Mouse (Mus musculus) liver, embryonic 11.5 days (tissue): ENCODE results near the gene Scube3. TPM values are rescaled to one million over a fixed set of nuclear protein-coding genes. Genes with fewer than 3 reads are reported as not detected.

Source experiments
- ATAC-seq: fragments of 200-750 bp; cut with Nextera tagmentation; replicated peaks from 2 replicates; pipeline ENCODE4 v1.8.0; 2017; ENCODE audit warnings: moderate number of reproducible peaks, mild to moderate bottlenecking, moderate TSS enrichment, moderate library complexity; ENCODE audit not compliant: low FRiP score
- DNase-seq: peaks from one replicate; pipeline ENCODE4 v3.0.0-alpha.2; 2017; ENCODE audit warnings: low spot score
- H3K27ac ChIP-seq: fragments of 300-500 bp; sonication (generic); 2 replicates; pipeline ENCODE4 v1.5.1; 2014; ENCODE audit warnings: mild to moderate bottlenecking, low read depth, low read length, control low read depth
- H3K27me3 ChIP-seq: fragments of 300-500 bp; sonication (generic); replicated peaks from 2 replicates; pipeline ENCODE4 v1.6.1; 2014; ENCODE audit warnings: low read length, mixed read lengths; ENCODE audit not compliant: control insufficient read depth, insufficient read depth
- H3K36me3 ChIP-seq: fragments of 300-500 bp; sonication (generic); 2 replicates; pipeline ENCODE4 v1.6.1; 2014; ENCODE audit warnings: mild to moderate bottlenecking, low read length, moderate library complexity, mixed read lengths; ENCODE audit not compliant: control insufficient read depth, insufficient read depth
- H3K4me1 ChIP-seq: fragments of 300-500 bp; sonication (generic); replicated peaks from 2 replicates; pipeline ENCODE4 v1.6.1; 2014; ENCODE audit warnings: low read length, mixed read lengths; ENCODE audit not compliant: control insufficient read depth, insufficient read depth
- H3K4me2 ChIP-seq: fragments of 300-500 bp; sonication (generic); 2 replicates; pipeline ENCODE4 v1.6.1; 2014; ENCODE audit warnings: mild to moderate bottlenecking, control low read depth, moderate library complexity
- H3K4me3 ChIP-seq: fragments of 300-500 bp; sonication (generic); 2 replicates; pipeline ENCODE4 v1.5.1; 2014; ENCODE audit warnings: low read depth, low read length, control low read depth
- H3K9ac ChIP-seq: fragments of 300-500 bp; sonication (generic); 2 replicates; pipeline ENCODE4 v1.6.1; 2014; ENCODE audit warnings: low read depth, low read length, control low read depth
- H3K9me3 ChIP-seq: fragments of 300-500 bp; sonication (generic); 2 replicates; pipeline ENCODE4 v1.6.1; 2016; ENCODE audit warnings: low read length, inconsistent platforms, mixed read lengths; ENCODE audit not compliant: control insufficient read depth
- WGBS: fragments of 180-500 bp; shearing (Covaris S2); extraction: QIAGEN DNeasy Blood & Tissue Kit; methylation state at CpG from one replicate; pipeline ENCODE4 v1.1.7; 2014; 5-methylcytosine and 5-hydroxymethylcytosine counted together
- polyA plus RNA-seq: library from polyadenylated mRNA; unstranded; fragments of >200 nt; fragmentation: Nextera tagmentation; extraction: Ambion mirVana; gene quantifications from 2 replicates; pipeline ENCODE4 v1.2.1, GENCODE M21; 2014

Gene Scube3
- polyA plus RNA-seq, 1 experiment from 2014 or later: 2.6 TPM

DNA sequence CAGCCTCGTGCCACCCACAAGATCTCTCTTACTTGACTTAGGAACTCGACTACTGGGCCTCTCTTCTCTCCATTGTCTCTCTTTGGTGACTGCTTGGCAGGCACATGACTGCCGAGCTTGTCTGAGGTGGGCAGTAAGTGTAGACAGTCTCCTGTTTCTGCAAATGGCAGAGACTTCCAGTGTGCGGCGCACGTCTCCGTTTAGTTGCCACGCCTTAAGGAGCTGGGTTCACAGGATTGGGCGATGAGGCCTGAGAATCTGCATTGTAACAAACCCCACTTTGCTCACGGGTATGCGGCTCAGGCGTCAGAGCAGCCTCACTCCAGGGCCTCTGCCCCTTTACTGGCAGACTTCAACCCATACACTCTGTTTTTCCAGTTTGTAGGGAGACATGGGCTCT, 8.5 kb downstream of the Scube3 start:
- no peaks in the 10 kb centered on the region for H3K36me3 ChIP-seq
- ATAC-seq (no peak), DNase-seq (no peak)
- H3K9ac ChIP-seq: no peak overlapping the region
- peaks cover 16% of the 10 kb centered on the region for H3K4me1 ChIP-seq
- no peak overlapping the region for H3K27ac ChIP-seq
- no peaks in the 10 kb centered on the region for H3K9me3 ChIP-seq
- no peak overlapping the region for H3K4me3 ChIP-seq
- no peak overlapping the region for H3K4me2 ChIP-seq
- H3K27me3 ChIP-seq: peaks cover 31% of the 10 kb centered on the region
- 67% methylated on average over 12 of the region's 12 CpGs for WGBS

DNA sequence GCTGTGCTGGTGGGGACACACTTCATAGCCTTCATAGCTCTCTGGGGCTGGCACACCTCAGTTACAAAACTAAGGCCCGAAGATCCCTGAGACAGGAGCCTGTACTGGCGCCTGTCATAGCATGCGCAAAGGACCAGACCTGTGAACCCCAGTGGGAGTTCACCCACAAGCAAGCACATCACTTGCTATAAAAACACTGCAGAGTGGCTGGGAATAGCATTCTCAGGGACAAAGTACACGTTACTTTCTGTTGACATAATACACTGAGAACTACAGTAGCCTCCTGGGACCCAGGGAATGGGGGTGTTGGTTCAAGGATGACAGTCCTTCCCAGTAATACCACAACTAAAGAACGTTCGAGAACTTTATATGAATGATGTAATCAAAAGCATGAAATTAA, 11.2 kb downstream of the Scube3 start:
- Histone ChIP-seq H3K4me3 (no peak overlapping the region), H3K27ac (no peak overlapping the region), H3K9me3 (no peaks in the 10 kb centered on the region), H3K4me1 (no peaks in the 10 kb centered on the region), H3K27me3 (peaks cover 19% of the 10 kb centered on the region), H3K36me3 (no peaks in the 10 kb centered on the region), H3K9ac (no peak overlapping the region), H3K4me2 (no peak overlapping the region)
- ATAC-seq: no peak
- DNase-seq: no peak
- WGBS: 73% methylated on average over 6 of the region's 6 CpGs

DNA sequence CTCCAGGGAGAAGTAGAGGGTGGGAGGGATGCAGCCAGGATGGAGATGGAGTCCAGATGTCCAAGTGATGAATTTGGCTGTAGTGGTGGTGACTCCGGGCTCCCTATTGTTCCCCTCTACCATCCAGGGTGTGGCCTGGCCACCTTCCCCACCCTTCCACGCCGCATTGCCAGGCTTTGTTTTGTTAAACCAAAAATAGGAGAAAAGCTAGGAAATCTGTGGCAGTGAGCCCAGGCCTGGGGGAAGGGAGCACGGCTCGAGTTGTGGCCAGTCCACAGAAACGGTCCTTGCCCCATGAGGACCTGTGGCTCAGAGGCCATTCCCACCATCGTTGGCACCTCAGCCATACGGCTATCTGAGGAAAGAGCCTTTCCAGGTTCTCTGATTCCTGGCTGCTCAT, 13.0 kb downstream of the Scube3 start:
- Histone ChIP-seq H3K4me1 (no peaks in the 10 kb centered on the region), H3K9me3 (no peaks in the 10 kb centered on the region), H3K4me3 (no peak overlapping the region), H3K36me3 (no peaks in the 10 kb centered on the region), H3K4me2 (no peak overlapping the region), H3K9ac (no peak overlapping the region), H3K27me3 (peaks cover 20% of the 10 kb centered on the region), H3K27ac (no peak overlapping the region)
- ATAC-seq (no peak), DNase-seq (no peak)
- WGBS: 73% methylated on average over 8 of the region's 8 CpGs

DNA sequence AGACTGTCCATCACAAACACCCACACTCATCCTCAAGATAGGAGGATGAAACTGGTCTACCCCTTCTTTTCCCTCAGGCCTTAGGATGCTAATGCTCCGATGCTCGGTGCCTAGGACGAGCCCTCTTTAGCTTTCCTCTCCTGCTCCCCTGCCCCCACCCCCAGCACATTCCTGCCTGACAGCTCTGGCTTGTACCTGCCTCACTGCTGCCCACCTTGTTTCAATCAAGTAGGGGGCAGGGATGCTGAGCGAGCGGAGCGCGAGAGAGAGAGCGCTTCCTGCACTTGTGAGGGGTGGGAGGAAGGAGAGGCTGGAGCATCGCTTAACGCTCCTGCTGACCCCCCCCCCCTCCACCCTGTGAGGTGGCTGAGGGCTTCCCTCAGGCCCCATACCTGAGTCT, 18.4 kb downstream of the Scube3 start:
- no peak overlapping the region for H3K9ac ChIP-seq
- H3K4me3 ChIP-seq: no peak overlapping the region
- ATAC-seq: no peak
- no peak for DNase-seq
- 0 out of 2 replicates have a peak, but pooled peaks cover 2% of the 10 kb centered on the region for H3K4me1 ChIP-seq
- no peak overlapping the region for H3K27ac ChIP-seq
- no peak overlapping the region for H3K4me2 ChIP-seq
- no peaks in the 10 kb centered on the region for H3K36me3 ChIP-seq
- no peaks in the 10 kb centered on the region for H3K9me3 ChIP-seq
- H3K27me3 ChIP-seq: peaks cover 62% of the 10 kb centered on the region
- WGBS: 17% methylated on average over 10 of the region's 10 CpGs

DNA sequence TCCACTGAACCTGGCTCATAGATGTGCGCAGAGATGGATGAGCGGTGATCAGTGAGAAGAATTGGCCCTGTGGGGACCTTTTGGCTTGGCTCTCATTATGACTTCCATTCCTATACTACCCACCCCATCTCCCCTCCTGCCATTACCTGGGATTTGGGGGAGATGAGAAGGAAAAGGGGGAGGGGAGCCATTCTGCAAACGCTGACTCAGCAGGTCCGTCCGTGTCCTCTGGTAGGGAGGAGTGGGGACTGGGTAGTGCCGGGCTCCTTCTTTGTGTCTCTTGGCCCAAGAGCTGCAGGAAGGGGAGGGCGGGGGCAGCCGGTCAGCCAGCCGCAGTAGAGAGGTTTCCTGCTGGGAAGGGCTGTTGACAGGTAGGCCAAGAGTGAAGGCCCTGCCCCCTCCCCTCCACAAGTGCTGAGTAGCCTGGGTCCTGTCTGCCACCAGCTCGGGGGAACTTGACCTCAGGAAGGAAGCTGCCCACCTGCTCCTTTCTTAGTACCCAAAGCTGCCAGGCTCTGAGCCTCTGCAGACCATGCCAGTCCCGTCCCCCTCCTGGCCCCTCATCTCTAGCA, 19.5 kb downstream of the Scube3 start:
- DNase-seq (no peak), ATAC-seq (no peak)
- Histone ChIP-seq H3K9me3 (no peaks in the 10 kb centered on the region), H3K4me2 (no peak overlapping the region), H3K36me3 (no peaks in the 10 kb centered on the region), H3K27me3 (peaks cover 62% of the 10 kb centered on the region), H3K9ac (no peak overlapping the region), H3K27ac (no peak overlapping the region), H3K4me3 (no peak overlapping the region), H3K4me1 (0 out of 2 replicates have a peak, but pooled peaks cover 2% of the 10 kb centered on the region)
- 21% methylated on average over 11 of the region's 11 CpGs for WGBS

DNA sequence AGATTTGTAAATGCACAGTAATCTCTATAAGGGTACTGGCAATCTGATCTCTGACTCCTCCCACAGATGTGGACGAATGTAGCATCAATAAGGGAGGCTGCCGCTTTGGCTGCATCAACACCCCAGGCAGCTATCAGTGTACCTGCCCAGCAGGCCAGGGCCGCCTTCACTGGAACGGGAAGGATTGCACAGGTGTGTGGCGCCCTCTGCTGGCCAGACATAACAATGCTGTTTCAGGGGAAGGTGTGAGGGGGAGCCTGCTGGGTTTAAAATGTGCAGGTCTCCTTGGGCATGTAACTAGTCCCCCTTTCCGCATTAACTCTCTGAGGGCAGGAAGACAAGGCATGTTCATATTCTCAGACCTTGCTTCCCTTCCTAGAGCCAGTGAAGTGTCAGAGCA, 21.7 kb downstream of the Scube3 start:
- Histone ChIP-seq H3K36me3 (0 out of 2 replicates have a peak, but pooled peaks cover 2% of the 10 kb centered on the region), H3K9me3 (no peaks in the 10 kb centered on the region), H3K27ac (no peak overlapping the region), H3K4me2 (no peak overlapping the region), H3K4me3 (no peak overlapping the region), H3K9ac (no peak overlapping the region), H3K4me1 (0 out of 2 replicates have a peak, but pooled peaks cover 2% of the 10 kb centered on the region), H3K27me3 (peaks cover 56% of the 10 kb centered on the region)
- DNase-seq (peak; percentile 77), ATAC-seq (no peak)
- 5% methylated on average over 6 of the region's 6 CpGs for WGBS

DNA sequence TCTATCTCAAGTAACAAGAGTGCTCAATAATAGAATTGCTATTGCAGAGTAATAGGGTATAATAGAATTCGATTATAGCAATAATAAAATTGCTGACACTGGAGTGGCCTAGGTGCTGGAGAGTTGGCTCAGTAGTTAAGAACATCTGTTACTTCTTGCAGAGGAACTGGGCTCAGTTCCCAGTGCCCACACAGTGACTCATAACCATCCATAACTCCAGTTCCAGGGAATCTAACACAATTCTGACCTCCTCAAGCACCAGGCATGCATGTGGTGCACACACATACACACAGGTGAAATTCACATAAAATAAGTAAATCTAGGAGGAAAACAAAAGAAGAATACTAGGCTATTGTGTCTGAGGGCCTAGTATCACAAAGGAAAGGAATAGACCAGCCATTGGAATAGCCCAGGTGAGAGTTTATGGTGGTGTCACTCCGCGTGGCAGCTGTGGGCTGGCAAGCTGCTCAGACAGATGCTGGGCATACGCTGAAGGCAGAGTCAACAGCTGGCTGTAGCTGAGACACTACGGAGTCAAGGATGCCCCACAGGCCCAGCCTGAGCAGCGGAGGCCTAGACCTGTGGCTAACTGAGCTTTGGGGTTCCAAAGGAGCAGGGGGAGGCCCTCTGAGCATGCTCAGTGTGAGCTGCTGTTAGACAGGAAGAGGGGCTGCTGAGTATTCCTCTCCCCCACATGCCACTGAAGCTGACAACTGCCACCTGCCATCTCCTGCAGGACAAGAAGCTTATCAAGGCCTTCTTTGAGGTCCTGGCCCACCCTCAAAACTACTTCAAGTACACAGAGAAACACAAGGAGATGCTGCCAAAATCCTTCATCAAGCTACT, 28.7 kb downstream of the Scube3 start:
- Histone ChIP-seq H3K9me3 (no peaks in the 10 kb centered on the region), H3K27ac (no peak overlapping the region), H3K9ac (no peak overlapping the region), H3K27me3 (no peaks in the 10 kb centered on the region), H3K36me3 (0 out of 2 replicates have a peak, but pooled peaks cover 2% of the 10 kb centered on the region), H3K4me3 (no peak overlapping the region), H3K4me1 (no peaks in the 10 kb centered on the region; the same call in 1 of the 2 replicates), H3K4me2 (no peak overlapping the region)
- WGBS: 75% methylated on average over 6 of the region's 6 CpGs
- ATAC-seq (no peak), DNase-seq (no peak)

DNA sequence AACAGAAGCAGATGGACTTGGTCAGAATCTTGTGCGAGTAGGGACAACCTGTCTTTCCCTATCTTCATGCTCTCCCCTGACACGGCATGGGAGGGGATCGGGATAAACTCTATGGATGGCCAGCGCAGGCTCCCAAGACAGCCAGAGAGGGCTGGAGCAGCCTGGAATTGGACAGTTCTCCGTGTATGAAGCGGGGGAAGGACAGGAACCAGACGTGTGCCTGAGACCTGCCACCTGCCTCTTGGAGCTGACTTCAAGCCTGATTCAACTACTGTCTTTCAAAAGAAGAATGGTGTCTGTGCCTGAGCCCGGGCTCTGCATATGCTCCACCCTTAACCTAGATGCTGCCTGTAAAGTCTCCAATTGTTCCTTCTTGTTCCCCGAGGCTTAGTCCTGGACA, 30.7 kb downstream of the Scube3 start:
- WGBS: 64% methylated on average over 9 of the region's 9 CpGs
- H3K4me1 ChIP-seq: peaks cover 6% of the 10 kb centered on the region
- H3K36me3 ChIP-seq: 0 out of 2 replicates have a peak, but pooled peaks cover 2% of the 10 kb centered on the region
- no peaks in the 10 kb centered on the region for H3K27me3 ChIP-seq
- H3K4me3 ChIP-seq: no peak overlapping the region
- H3K9ac ChIP-seq: no peak overlapping the region
- H3K4me2 ChIP-seq: no peak overlapping the region
- no peak overlapping the region for H3K27ac ChIP-seq
- DNase-seq: no peak
- H3K9me3 ChIP-seq: no peaks in the 10 kb centered on the region
- no peak for ATAC-seq
